Mouse (Mus musculus): Measurements from ENCODE around the gene Tgm7.

DNA sequence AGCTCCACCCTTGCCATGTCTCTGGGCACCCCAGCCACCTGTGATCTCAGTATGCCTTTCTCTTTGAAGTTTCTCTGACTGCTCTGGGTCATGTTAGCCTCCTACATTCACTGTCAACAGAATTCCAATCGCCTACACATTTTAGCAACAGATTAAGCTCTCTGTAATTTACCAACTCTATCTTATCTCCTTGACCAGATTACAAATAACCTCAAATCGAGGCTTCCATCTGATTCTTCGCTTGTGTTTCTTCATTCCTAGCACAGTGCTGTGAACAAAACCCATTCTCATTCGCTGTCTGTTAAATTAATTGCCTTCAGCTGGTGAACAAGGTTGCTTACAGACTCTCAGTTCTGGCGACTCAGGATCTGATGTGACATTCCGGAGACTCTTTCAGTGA is 51.6 kb downstream of the Tgm7 start:
- TF ChIP-seq CTCF (IDR thresholded peaks at IDR 0.05; ENCODE audit: insufficient read depth, low read depth, low read length) (no peak), POLR2A (IDR thresholded peaks at IDR 0.05; ENCODE audit: insufficient read depth, low read depth, low read length) (no peak)

All from olfactory bulb, adult 2 months (tissue).